ENCODE assay signal across 1 mouse cellular context in the genomic region with DNA sequence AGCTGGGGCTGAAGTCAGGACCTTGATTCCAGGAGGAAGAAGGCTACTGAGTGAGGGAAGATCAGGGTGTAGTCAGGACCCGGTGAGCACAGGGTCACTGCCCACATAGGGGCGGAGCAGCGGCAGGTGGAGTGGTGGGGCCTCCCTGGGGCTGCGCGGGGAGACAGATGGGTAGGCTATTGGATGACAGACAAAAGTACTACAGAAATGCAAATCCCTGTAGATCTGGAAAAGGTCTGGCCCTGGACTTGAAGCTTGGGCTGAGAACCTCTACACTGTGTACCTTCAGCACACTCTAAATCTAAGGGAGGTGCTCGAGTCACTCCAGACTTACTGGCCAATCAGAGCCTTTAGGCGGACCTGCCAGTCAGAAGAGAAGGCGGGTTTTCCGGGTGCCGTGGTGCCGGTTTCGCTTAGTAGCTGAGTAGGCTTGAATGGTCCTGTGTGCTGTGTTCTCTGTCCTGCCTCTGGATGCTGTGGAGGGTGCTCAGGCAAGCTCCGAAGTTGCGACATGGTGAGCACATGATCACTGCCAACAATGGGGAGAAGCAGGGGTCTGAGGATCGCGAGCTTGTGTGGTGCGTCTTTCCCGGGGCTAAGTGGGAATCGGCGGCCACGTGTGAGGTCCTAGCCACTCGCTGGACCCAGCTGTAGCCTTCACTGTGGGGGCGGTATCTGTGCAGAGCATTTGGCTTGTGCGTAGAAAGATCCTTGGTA.
TF ChIP-seq lines count a peak whose summit lies in the region.

No protein-coding gene starts in this region.

TF ChIP-seq in CH12.LX, 34 proteins besides CTCF, POLR2A, EP300 and RAD21 (continued from another document):
- TF ChIP-seq MXI1 (IDR thresholded peaks at IDR 0.05; ENCODE audit: low read depth, low read length) (peak; percentile 92), NELFE (IDR thresholded peaks at IDR 0.05; ENCODE audit: low read depth, low read length) (peak; percentile 58), MAFK (IDR thresholded peaks at IDR 0.05; ENCODE audit: insufficient replicate concordance, low read length) (0 out of 2 replicates have a peak, but pooled peaks have one; percentile 31), MYC (IDR thresholded peaks at IDR 0.05; ENCODE audit: low read depth, low read length) (peak; percentile 51), USF1 (IDR thresholded peaks at IDR 0.05; ENCODE audit: low read depth, low read length) (peak; percentile 8; the same call in 1 of the 2 replicates), TBP (conservative IDR thresholded peaks at IDR 0.05; ENCODE audit: low read depth, low read length) (0 out of 2 replicates have a peak, but pooled peaks have one; percentile 17)
